Mouse (Mus musculus) lung, embryonic 16.5 days (tissue): Measurements from ENCODE around the gene Uhrf2. TPM values are rescaled to one million over a fixed set of nuclear protein-coding genes. Genes with fewer than 3 reads are reported as not detected.
A peak's percentile ranks its signal among the peaks of the same experiment; 100 is the strongest.

Experiments
- ATAC-seq: fragments of 200-750 bp; cut with Nextera tagmentation; 2 replicates; pipeline ENCODE4 v1.8.0; 2017; ENCODE audit warnings: low read depth, mild to moderate bottlenecking, moderate library complexity
- H3K27ac ChIP-seq: fragments of 300-500 bp; sonication (generic); 2 replicates; pipeline ENCODE4 v1.5.1; 2014; ENCODE audit warnings: mild to moderate bottlenecking, control low read depth, low read length
- H3K27me3 ChIP-seq: fragments of 300-500 bp; sonication (generic); 2 replicates; pipeline ENCODE4 v1.6.1; 2014; ENCODE audit warnings: low read depth, low read length, mixed read lengths; ENCODE audit not compliant: control insufficient read depth, insufficient read depth
- H3K36me3 ChIP-seq: fragments of 300-500 bp; sonication (generic); 2 replicates; pipeline ENCODE4 v1.6.1; 2014; ENCODE audit warnings: low read length; ENCODE audit not compliant: control insufficient read depth, insufficient read depth
- H3K4me1 ChIP-seq: fragments of 300-500 bp; sonication (generic); replicated peaks from 2 replicates; pipeline ENCODE4 v1.6.1; 2014; ENCODE audit warnings: low read length, mixed read lengths; ENCODE audit not compliant: control insufficient read depth, insufficient read depth
- H3K4me2 ChIP-seq: fragments of 300-500 bp; sonication (generic); 2 replicates; pipeline ENCODE4 v1.6.1; 2014; ENCODE audit warnings: low read depth, low read length, control low read depth
- H3K4me3 ChIP-seq: fragments of 300-500 bp; sonication (generic); 2 replicates; pipeline ENCODE4 v1.5.1; 2014; ENCODE audit warnings: mild to moderate bottlenecking, low read length, control low read depth
- H3K9ac ChIP-seq: fragments of 300-500 bp; sonication (generic); 2 replicates; pipeline ENCODE4 v1.6.1; 2014; ENCODE audit warnings: low read length, control low read depth
- H3K9me3 ChIP-seq: fragments of 300-500 bp; sonication (generic); 2 replicates; pipeline ENCODE4 v1.6.1; 2016; ENCODE audit warnings: low read length; ENCODE audit not compliant: control insufficient read depth
- WGBS: fragments of 180-500 bp; shearing (Covaris S2); extraction: QIAGEN DNeasy Blood & Tissue Kit; methylation state at CpG from one replicate; pipeline ENCODE4 v1.1.7; 2014; 5-methylcytosine and 5-hydroxymethylcytosine counted together
- polyA plus RNA-seq: library from polyadenylated mRNA; unstranded; fragments of >200 nt; fragmentation: Nextera tagmentation; extraction: Ambion mirVana; gene quantifications from 2 replicates; pipeline ENCODE4 v1.2.1, GENCODE M21; 2015

Uhrf2 gene
- 60.2 and 64.8 TPM in 2 replicates for polyA plus RNA-seq

GRCm38 (mm10) chr19:30029894-30030635, at the start of gene Uhrf2:
Uhrf2 (plus strand) TSS chr19:30030513.
- Histone ChIP-seq H3K9ac (peak within 1 kb of the TSS; percentile 100), H3K36me3 (no peaks in the 10 kb centered on the region), H3K27me3 (no peaks in the 10 kb centered on the region), H3K27ac (peak within 1 kb of the TSS; percentile 91), H3K4me1 (peaks cover 21% of the 10 kb centered on the region), H3K4me2 (peak within 1 kb of the TSS; percentile 87), H3K4me3 (peak within 1 kb of the TSS; percentile 100), H3K9me3 (no peaks in the 10 kb centered on the region)
- 3% methylated on average over 73 of the region's 74 CpGs for WGBS
- peak; percentile 97 for ATAC-seq

GRCm38 (mm10) chr19:29984208-29985005, 45.9 kb upstream of the Uhrf2 start:
- H3K4me1 ChIP-seq = no peaks in the 10 kb centered on the region
- H3K4me3 ChIP-seq = no peak overlapping the region
- H3K27ac ChIP-seq = no peak overlapping the region
- no peak overlapping the region for H3K9ac ChIP-seq
- no peak overlapping the region for H3K4me2 ChIP-seq
- no peak for ATAC-seq
- H3K27me3 ChIP-seq = no peaks in the 10 kb centered on the region
- no peaks in the 10 kb centered on the region for H3K36me3 ChIP-seq
- WGBS = 74% methylated on average over 16 of the region's 16 CpGs
- no peaks in the 10 kb centered on the region for H3K9me3 ChIP-seq

- no peak overlapping the region for H3K27ac ChIP-seq
- no peaks in the 10 kb centered on the region for H3K9me3 ChIP-seq
- no peaks in the 10 kb centered on the region for H3K4me1 ChIP-seq
- no peak overlapping the region for H3K9ac ChIP-seq
- H3K27me3 ChIP-seq = no peaks in the 10 kb centered on the region
- WGBS = 79% methylated on average over 12 of the region's 12 CpGs
- H3K4me2 ChIP-seq = no peak overlapping the region
- no peaks in the 10 kb centered on the region for H3K36me3 ChIP-seq
- no peak overlapping the region for H3K4me3 ChIP-seq
- no peak for ATAC-seq
Measured at GRCm38 (mm10) chr19:29986464-29987091, 43.7 kb upstream of the Uhrf2 start.

GRCm38 (mm10) chr19:30000406-30001365, 29.6 kb upstream of the Uhrf2 start:
- Histone ChIP-seq H3K4me1 (no peaks in the 10 kb centered on the region), H3K36me3 (no peaks in the 10 kb centered on the region), H3K27me3 (no peaks in the 10 kb centered on the region), H3K9me3 (no peaks in the 10 kb centered on the region), H3K27ac (no peak overlapping the region), H3K4me2 (no peak overlapping the region), H3K9ac (no peak overlapping the region), H3K4me3 (no peak overlapping the region)
- no peak for ATAC-seq
- 60% methylated on average over 12 of the region's 12 CpGs for whole genome bisulfite sequencing

GRCm38 (mm10) chr19:30001550-30001949, 28.8 kb upstream of the Uhrf2 start:
- WGBS = 56% methylated on average over 6 of the region's 6 CpGs
- no peaks in the 10 kb centered on the region for H3K36me3 ChIP-seq

GRCm38 (mm10) chr19:30003621-30004020, 26.7 kb upstream of the Uhrf2 start, which contains the start of gene Trpd52l3:
Trpd52l3 (plus strand) TSS chr19:30003790.
- 85% methylated on average over 9 of the region's 9 CpGs for whole genome bisulfite sequencing

More at GRCm38 (mm10) chr19:30001550-30001949, 28.8 kb upstream of the Uhrf2 start:
- no peaks in the 10 kb centered on the region for H3K9me3 ChIP-seq
- no peaks in the 10 kb centered on the region for H3K27me3 ChIP-seq
- H3K4me1 ChIP-seq = no peaks in the 10 kb centered on the region
- H3K4me2 ChIP-seq = no peak overlapping the region
- H3K9ac ChIP-seq = no peak overlapping the region
- H3K4me3 ChIP-seq = no peak overlapping the region
- no peak for ATAC-seq
- no peak overlapping the region for H3K27ac ChIP-seq

GRCm38 (mm10) chr19:30006371-30006770, 23.9 kb upstream of the Uhrf2 start:
- no peak overlapping the region for H3K4me2 ChIP-seq
- H3K27ac ChIP-seq = no peak overlapping the region
- H3K27me3 ChIP-seq = no peaks in the 10 kb centered on the region
- no peaks in the 10 kb centered on the region for H3K9me3 ChIP-seq
- WGBS = 69% methylated on average over 3 of the region's 3 CpGs
- H3K4me1 ChIP-seq = no peaks in the 10 kb centered on the region
- no peak for ATAC-seq
- no peak overlapping the region for H3K9ac ChIP-seq
- no peak overlapping the region for H3K4me3 ChIP-seq
- H3K36me3 ChIP-seq = no peaks in the 10 kb centered on the region

More at GRCm38 (mm10) chr19:30003621-30004020, 26.7 kb upstream of the Uhrf2 start, which contains the start of gene Trpd52l3:
- Histone ChIP-seq H3K4me1 (no peaks in the 10 kb centered on the region), H3K9ac (no peak within 1 kb of the TSS), H3K9me3 (no peaks in the 10 kb centered on the region), H3K27me3 (no peaks in the 10 kb centered on the region), H3K4me2 (no peak within 1 kb of the TSS), H3K36me3 (no peaks in the 10 kb centered on the region), H3K27ac (no peak within 1 kb of the TSS), H3K4me3 (no peak within 1 kb of the TSS)
- ATAC-seq = no peak

- no peaks in the 10 kb centered on the region for H3K9me3 ChIP-seq
- WGBS = 38% methylated on average over 13 of the region's 13 CpGs
- H3K27ac ChIP-seq = no peak overlapping the region
- no peak overlapping the region for H3K4me3 ChIP-seq
- H3K4me2 ChIP-seq = peak overlapping the region; percentile 17; the same call in 1 of the 2 replicates
- H3K27me3 ChIP-seq = no peaks in the 10 kb centered on the region
- no peaks in the 10 kb centered on the region for H3K36me3 ChIP-seq
- no peak for ATAC-seq
- no peak overlapping the region for H3K9ac ChIP-seq
- no peaks in the 10 kb centered on the region for H3K4me1 ChIP-seq
Measured at GRCm38 (mm10) chr19:30010520-30011296, 19.6 kb upstream of the Uhrf2 start.
